Mouse (Mus musculus) spleen, adult 2 months (tissue): ENCODE measurements around the gene Cybrd1.

Experiments used
- CTCF ChIP-seq: fragments of 200-500 bp; IDR thresholded peaks from 2 replicates; pipeline ENCODE4 v1.5.1; 2011; ENCODE audit warnings: mild to moderate bottlenecking, inconsistent platforms; ENCODE audit not compliant: insufficient read depth, insufficient read length, insufficient replicate concordance; ENCODE audit errors: extremely low read depth
- POLR2A ChIP-seq: fragments of 200-500 bp; IDR thresholded peaks from 2 replicates; pipeline ENCODE4 v1.6.1; 2011; ENCODE audit warnings: low read depth, low read length, inconsistent platforms

DNA sequence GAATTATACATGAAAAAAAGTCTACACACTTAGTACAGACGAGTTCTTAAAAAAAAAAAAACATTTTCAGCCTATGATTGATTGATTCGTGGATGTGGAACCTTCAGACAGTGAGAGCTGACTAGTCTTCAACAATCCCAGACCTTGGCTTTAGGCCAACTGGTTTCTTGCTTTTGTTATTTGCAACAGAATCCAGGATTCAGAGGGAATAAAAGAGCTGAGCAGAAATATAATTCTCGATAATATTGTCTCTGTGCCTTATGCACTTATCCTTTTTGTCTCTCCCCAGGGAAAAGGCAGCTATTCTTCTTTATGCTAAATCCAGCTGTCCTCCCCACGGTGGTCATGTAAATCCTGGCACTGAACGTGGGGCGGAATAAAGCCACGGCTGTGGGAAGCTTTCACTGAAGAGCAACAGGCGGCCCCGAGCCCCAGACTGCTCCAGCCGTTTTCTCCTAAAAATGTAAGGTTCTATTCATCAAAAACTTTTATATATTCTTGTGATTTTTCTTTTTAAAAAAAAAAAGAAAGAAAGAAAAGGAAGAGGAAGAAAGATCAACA is 50.8 kb downstream of the Cybrd1 start:
- no peak for TF ChIP-seq POLR2A
- no peak for TF ChIP-seq CTCF
